In the genomic region with DNA sequence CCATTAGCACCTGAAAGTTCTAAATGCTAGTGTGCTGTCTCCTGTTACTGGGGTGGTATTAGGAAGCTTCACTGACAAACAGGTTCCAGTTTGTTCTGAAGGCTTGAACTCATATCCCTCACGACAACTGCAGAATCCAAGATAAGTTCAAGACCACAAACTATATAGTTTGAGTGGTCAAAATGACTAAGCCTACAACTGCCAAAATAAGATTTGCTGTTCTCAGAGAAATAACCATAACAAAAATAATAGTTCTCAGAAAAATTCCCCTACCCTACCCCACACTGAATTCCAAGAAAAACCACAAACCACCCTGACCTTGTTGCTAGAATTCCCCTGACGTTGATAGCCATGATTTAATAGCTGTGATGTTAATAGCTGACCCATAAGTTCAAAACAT, we compare ENCODE assay signal across 24 mouse cellular contexts. TPM values are rescaled to one million over a fixed set of nuclear protein-coding genes. Genes with fewer than 3 reads are reported as not detected.
DNase-seq lines count a peak whose midpoint lies in the region; ATAC-seq and TF ChIP-seq lines count a peak whose summit lies in the region.
"Had no signal": no experiment of that assay in that cellular context is flagged by ENCODE, and none has a peak within 500 bp of the region (broad histone marks: within the 10 kb centered on the region; RNA-seq: fewer than 3 reads in every experiment).

No protein-coding gene starts in this region.

- no peaks in the 10 kb centered on the region for H3K27me3 ChIP-seq in lung, embryonic 16.5 days (ENCODE audit: control insufficient read depth, insufficient read depth, low read depth, low read length)
- no peaks in the 10 kb centered on the region for H3K27me3 ChIP-seq in G1E (ENCODE audit: insufficient read depth, low read length)
- H3K27me3 ChIP-seq in thymus, adult 2 months (ENCODE audit: control insufficient read depth, insufficient read depth, low read length) = no peaks in the 10 kb centered on the region
- no peaks in the 10 kb centered on the region for H3K27me3 ChIP-seq in liver, embryonic 11.5 days (replicated peaks; ENCODE audit: control insufficient read depth, insufficient read depth, low read length)
- H3K27me3 ChIP-seq: forebrain, embryonic 13.5 days; hindbrain, embryonic 13.5 days had no signal

- H3K9me3 ChIP-seq in lung, embryonic 16.5 days (ENCODE audit: control insufficient read depth, low read length) = no peaks in the 10 kb centered on the region
- peaks cover 3% of the 10 kb centered on the region; the same call in 1 of the 2 replicates for H3K9me3 ChIP-seq in G1E (replicated peaks)
- no peaks in the 10 kb centered on the region for H3K9me3 ChIP-seq in liver, embryonic 11.5 days (ENCODE audit: control insufficient read depth, low read length)
- H3K9me3 ChIP-seq: forebrain, embryonic 10.5 days; forebrain, embryonic 13.5 days; hindbrain, embryonic 10.5 days; hindbrain, embryonic 13.5 days had no signal

- whole genome bisulfite sequencing in lung, embryonic 16.5 days = 60% methylated on average over 2 of the region's 2 CpGs
- WGBS in thymus, adult 2 months = 25% methylated on average over 2 of the region's 2 CpGs
- 33% methylated on average over 2 of the region's 2 CpGs for WGBS in liver, embryonic 11.5 days

- DNase-seq in heart, adult 11 months = peak; percentile 31
- DNase-seq in heart, postnatal 36 days = no peak
- no peak for DNase-seq in lung, adult 18-20 months
- peak; percentile 15 for DNase-seq in G1E (ENCODE audit: low spot score)
- DNase-seq in thymus, adult 2 months = no peak
- DNase-seq in liver, embryonic 11.5 days (ENCODE audit: low spot score) = no peak
- DNase-seq: cerebellum, adult 11 months; cerebellum, adult 9-10 months; cerebellum, postnatal 14 days; gastrocnemius, postnatal 10 days; gastrocnemius, postnatal 36 days had no signal

- H3K4me3 ChIP-seq in lung, embryonic 16.5 days (ENCODE audit: low read length) = no peak overlapping the region
- no peak overlapping the region for H3K4me3 ChIP-seq in G1E (ENCODE audit: low read depth, low read length)
- H3K4me3 ChIP-seq in thymus, adult 2 months (ENCODE audit: control insufficient read depth, insufficient read depth, low read length) = no peak overlapping the region
- no peak overlapping the region for H3K4me3 ChIP-seq in liver, embryonic 11.5 days (ENCODE audit: low read depth, low read length)
- H3K4me3 ChIP-seq: forebrain, embryonic 10.5 days; forebrain, embryonic 13.5 days; hindbrain, embryonic 10.5 days; hindbrain, embryonic 13.5 days had no signal

- no peak overlapping the region for H3K4me2 ChIP-seq in lung, embryonic 16.5 days (ENCODE audit: low read depth, low read length)
- no peak overlapping the region for H3K4me2 ChIP-seq in liver, embryonic 11.5 days
- H3K4me2 ChIP-seq: forebrain, embryonic 13.5 days; heart, embryonic 11.5 days; hindbrain, embryonic 13.5 days had no signal

- TF ChIP-seq POLR2A in thymus, adult 2 months (IDR thresholded peaks at IDR 0.05; ENCODE audit: control insufficient read depth, extremely low read depth, insufficient read depth, low read length, poor library complexity) = no peak

- H3K27ac ChIP-seq in lung, embryonic 16.5 days (ENCODE audit: low read length) = 0 out of 2 replicates have a peak overlapping the region, but pooled peaks have one; percentile 52
- no peak overlapping the region for H3K27ac ChIP-seq in thymus, adult 2 months (ENCODE audit: control insufficient read depth, insufficient read depth, low read length)
- no peak overlapping the region for H3K27ac ChIP-seq in liver, embryonic 11.5 days (ENCODE audit: low read depth, low read length)
- H3K27ac ChIP-seq: forebrain, embryonic 10.5 days; forebrain, embryonic 13.5 days; hindbrain, embryonic 10.5 days; hindbrain, embryonic 13.5 days had no signal

- no peak overlapping the region for H3K9ac ChIP-seq in lung, embryonic 16.5 days (ENCODE audit: low read length)
- no peak overlapping the region for H3K9ac ChIP-seq in liver, embryonic 11.5 days (ENCODE audit: low read depth, low read length)
- H3K9ac ChIP-seq: forebrain, embryonic 13.5 days; hindbrain, embryonic 13.5 days had no signal

- no peaks in the 10 kb centered on the region for H3K36me3 ChIP-seq in lung, embryonic 16.5 days (ENCODE audit: control insufficient read depth, insufficient read depth, low read length)
- no peaks in the 10 kb centered on the region for H3K36me3 ChIP-seq in G1E (replicated peaks)
- H3K36me3 ChIP-seq in thymus, adult 2 months (ENCODE audit: control insufficient read depth, insufficient read depth, low read length) = no peaks in the 10 kb centered on the region
- no peaks in the 10 kb centered on the region for H3K36me3 ChIP-seq in liver, embryonic 11.5 days (ENCODE audit: control insufficient read depth, insufficient read depth, low read length)
- H3K36me3 ChIP-seq: forebrain, embryonic 10.5 days; hindbrain, embryonic 10.5 days; hindbrain, embryonic 13.5 days had no signal

- no peak for TF ChIP-seq CTCF in G1E (IDR thresholded peaks at IDR 0.05; ENCODE audit: low read depth, low read length)
- no peak for TF ChIP-seq CTCF in thymus, adult 2 months (IDR thresholded peaks at IDR 0.05; ENCODE audit: borderline replicate concordance, control insufficient read depth, extremely low read depth, insufficient read depth, low read length, poor library complexity)

- intact Hi-C loops in heart, postnatal 36 days (cut with DNase I) = no loop called here

- H3K4me1 ChIP-seq in lung, embryonic 16.5 days (replicated peaks; ENCODE audit: control insufficient read depth, insufficient read depth, low read length) = peaks cover 5% of the 10 kb centered on the region; the same call in 1 of the 2 replicates
- peaks cover 49% of the 10 kb centered on the region for H3K4me1 ChIP-seq in G1E (ENCODE audit: insufficient read depth, low read depth, low read length)
- H3K4me1 ChIP-seq in thymus, adult 2 months (replicated peaks; ENCODE audit: control insufficient read depth, insufficient read depth, low read length) = no peaks in the 10 kb centered on the region
- H3K4me1 ChIP-seq in liver, embryonic 11.5 days (replicated peaks; ENCODE audit: control insufficient read depth, insufficient read depth, low read length) = no peaks in the 10 kb centered on the region
- H3K4me1 ChIP-seq: forebrain, embryonic 10.5 days; forebrain, embryonic 13.5 days; hindbrain, embryonic 10.5 days; hindbrain, embryonic 13.5 days had no signal

- ATAC-seq in lung, embryonic 16.5 days (ENCODE audit: low read depth) = no peak
- no peak for ATAC-seq in G1E (ENCODE audit: extremely low read depth, insufficient number of reproducible peaks, low FRiP score, poor library complexity, severe bottlenecking)
- ATAC-seq in liver, embryonic 11.5 days (replicated peaks; ENCODE audit: low FRiP score) = no peak
- ATAC-seq: CD4-positive, CD25-positive, alpha-beta regulatory T cell, adult 4 months; forebrain, embryonic 13.5 days; forebrain, embryonic 16.5 days; hindbrain, embryonic 16.5 days had no signal

RNA-seq across cellular contexts. Expression of gene Zfp809, which starts 11.0 kb away (rescaled TPM):
- 10 to 100 TPM; 33.4 to 33.7 TPM for total RNA-seq in heart, postnatal 36 days (2021)
- polyA plus RNA-seq in lung, embryonic 16.5 days (2015; fragmentation: Nextera tagmentation; extraction: Ambion mirVana) = 23.9 and 26.5 TPM in 2 replicates
- 180 and 200 TPM in 2 replicates for total RNA-seq in G1E (2014; fragmentation: Nextera tagmentation)
- 54.9 and 67.1 TPM in 2 replicates for total RNA-seq in G1E (2017)
- 11.8 and 16.2 TPM in 2 replicates for polyA plus RNA-seq in G1E (2012)
- 20.8 and 23.0 TPM in 2 replicates for polyA plus RNA-seq in thymus, adult 2 months (2012; rRNA removed)
- 16.9 and 19.7 TPM in 2 replicates for polyA plus RNA-seq in liver, embryonic 11.5 days (2014; fragmentation: Nextera tagmentation; extraction: Ambion mirVana)

RNA-seq across cellular contexts. Expression of gene Zfp872, which starts 26.7 kb away (rescaled TPM):
- under 1 TPM in 1 of 2 experiments, not detected in 1; 0.22 TPM for total RNA-seq in heart, postnatal 36 days (2021)
- 1.4 and 1.6 TPM in 2 replicates for polyA plus RNA-seq in lung, embryonic 16.5 days (2015; fragmentation: Nextera tagmentation; extraction: Ambion mirVana)
- not detected in 2 replicates for total RNA-seq in G1E (2014; fragmentation: Nextera tagmentation)
- total RNA-seq in G1E (2017) = 0.16 TPM in 1 of 2 replicates, not detected in the other
- polyA plus RNA-seq in G1E (2012) = not detected in 2 replicates
- 0.04 and 0.05 TPM in 2 replicates for polyA plus RNA-seq in thymus, adult 2 months (2012; rRNA removed)
- polyA plus RNA-seq in liver, embryonic 11.5 days (2014; fragmentation: Nextera tagmentation; extraction: Ambion mirVana) = 0.13 and 0.15 TPM in 2 replicates
- total RNA-seq: gastrocnemius, adult 18-20 months; gastrocnemius, postnatal 36 days; granulocyte monocyte progenitor cell, adult 5-6 weeks had no signal
- polyA plus RNA-seq: C2C12; CD4-positive, CD25-positive, alpha-beta regulatory T cell, adult 4 months; heart, postnatal 0 days; hindbrain, embryonic 10.5 days had no signal

RNA-seq across cellular contexts. Expression of gene Zfp599, which starts 45.1 kb away (rescaled TPM):
- total RNA-seq in heart, postnatal 36 days (2021) = under 1 TPM; 0.25 to 0.35 TPM
- polyA plus RNA-seq in lung, embryonic 16.5 days (2015; fragmentation: Nextera tagmentation; extraction: Ambion mirVana) = 4.3 and 5.3 TPM in 2 replicates
- 4.4 and 4.9 TPM in 2 replicates for total RNA-seq in G1E (2014; fragmentation: Nextera tagmentation)
- 1.1 and 2.0 TPM in 2 replicates for total RNA-seq in G1E (2017)
- polyA plus RNA-seq in G1E (2012) = 0.07 and 0.13 TPM in 2 replicates
- polyA plus RNA-seq in thymus, adult 2 months (2012; rRNA removed) = 0.62 and 0.88 TPM in 2 replicates
- 4.8 and 5.0 TPM in 2 replicates for polyA plus RNA-seq in liver, embryonic 11.5 days (2014; fragmentation: Nextera tagmentation; extraction: Ambion mirVana)
- total RNA-seq: gastrocnemius, adult 18-20 months; gastrocnemius, postnatal 36 days had no signal

RNA-seq across cellular contexts. Expression of gene Pigyl, which starts 57.9 kb away (rescaled TPM):
- total RNA-seq in heart, postnatal 36 days (2021) = 10 to 100 TPM; 48.3 to 52.6 TPM
- polyA plus RNA-seq in lung, embryonic 16.5 days (2015; fragmentation: Nextera tagmentation; extraction: Ambion mirVana) = 84.6 and 85.1 TPM in 2 replicates
- total RNA-seq in G1E (2014; fragmentation: Nextera tagmentation) (24.8 and 30.3 TPM in 2 replicates), G1E (2017) (34.1 and 37.6 TPM in 2 replicates)
- 85.2 and 86.5 TPM in 2 replicates for polyA plus RNA-seq in G1E (2012)
- polyA plus RNA-seq in thymus, adult 2 months (2012; rRNA removed) = 64.7 and 83.0 TPM in 2 replicates
- polyA plus RNA-seq in liver, embryonic 11.5 days (2014; fragmentation: Nextera tagmentation; extraction: Ambion mirVana) = 66.6 and 67.9 TPM in 2 replicates

Comparison
In these comparisons a context has a peak if more than half of its experiments do, and no peak if none do; other contexts are left out.
1. DNase-seq: peak in heart, adult 11 months (single experiment) and G1E (single experiment); none in heart, postnatal 36 days (0 of 2), lung, adult 18-20 months (0 of 2), thymus, adult 2 months (single experiment) and liver, embryonic 11.5 days (single experiment).